Mouse (Mus musculus): Measurements from ENCODE around the gene Nuak2.

Gene Nuak2

GRCm38 (mm10) chr1:132308674-132309073 lies 7.3 kb upstream of the Nuak2 start:
- Histone ChIP-seq H3K36me3 (ENCODE audit: control insufficient read depth, insufficient read depth, low read length, poor library complexity, severe bottlenecking) (no peaks in the 10 kb centered on the region), H3K27me3 (ENCODE audit: control insufficient read depth, insufficient read depth, low read length, poor library complexity, severe bottlenecking) (no peaks in the 10 kb centered on the region)
- DNase-seq (ENCODE audit: low read depth, low spot score): no peak

DNA sequence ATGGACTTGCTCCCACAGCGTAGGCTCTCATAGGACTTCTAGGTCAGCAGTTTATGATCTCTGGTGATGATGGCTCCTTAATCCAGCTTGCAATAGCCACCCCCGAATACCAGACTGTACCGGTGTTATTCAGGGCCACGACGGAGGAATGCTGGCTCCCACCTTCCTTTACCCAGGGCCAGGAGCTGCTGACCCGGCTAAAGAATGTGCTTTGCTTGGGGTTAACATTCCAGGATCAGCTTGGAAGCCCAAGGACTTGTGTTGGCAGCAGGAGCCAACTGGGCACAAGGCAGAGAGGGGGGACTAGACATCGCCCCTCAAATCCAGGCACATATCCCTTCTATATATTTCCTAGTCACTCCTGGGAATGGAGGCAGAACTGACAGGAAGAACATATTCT lies 5.2 kb upstream of the Nuak2 start:
- Histone ChIP-seq H3K27me3 (ENCODE audit: control insufficient read depth, insufficient read depth, low read length, poor library complexity, severe bottlenecking) (no peaks in the 10 kb centered on the region), H3K36me3 (ENCODE audit: control insufficient read depth, insufficient read depth, low read length, poor library complexity, severe bottlenecking) (no peaks in the 10 kb centered on the region)
- DNase-seq (ENCODE audit: low read depth, low spot score): no peak

DNA sequence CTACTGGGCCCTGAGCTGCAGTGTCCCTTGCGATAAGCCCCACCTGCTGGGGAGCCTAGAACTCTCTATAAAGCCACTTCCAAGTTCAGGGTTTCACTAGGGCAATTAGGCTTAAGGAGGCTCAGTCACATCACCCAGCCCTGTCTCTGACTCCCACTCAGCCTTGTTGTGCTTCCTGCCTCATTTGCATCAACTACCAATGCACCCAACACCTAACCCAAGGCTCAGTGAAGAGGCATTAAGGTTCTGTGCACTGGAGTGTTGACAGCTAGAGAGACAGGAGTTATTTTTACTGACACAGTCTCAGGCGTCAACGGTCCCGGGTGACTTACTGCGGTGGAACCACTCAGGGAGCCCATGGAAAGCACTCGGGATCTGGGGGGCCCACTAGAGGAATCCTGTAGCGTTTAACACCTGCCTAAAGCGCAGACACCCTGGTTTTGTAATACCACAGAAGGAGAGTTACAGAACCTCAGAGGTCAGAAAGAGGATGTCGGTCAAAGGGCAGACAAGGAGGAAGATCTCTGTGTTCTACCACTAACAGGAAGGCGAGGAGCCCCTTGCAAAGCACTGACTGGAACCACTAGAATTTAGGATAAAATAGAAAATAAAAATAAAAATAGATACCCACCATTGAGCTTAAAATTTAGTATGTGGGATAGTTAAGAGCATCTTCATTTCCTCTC lies 4.6 kb upstream of the Nuak2 start:
- H3K36me3 ChIP-seq (ENCODE audit: control insufficient read depth, insufficient read depth, low read length, poor library complexity, severe bottlenecking): no peaks in the 10 kb centered on the region
- peak; percentile 84 for DNase-seq (ENCODE audit: low read depth, low spot score)
- no peaks in the 10 kb centered on the region for H3K27me3 ChIP-seq (ENCODE audit: control insufficient read depth, insufficient read depth, low read length, poor library complexity, severe bottlenecking)

- H3K27me3 ChIP-seq (ENCODE audit: control insufficient read depth, insufficient read depth, low read length, poor library complexity, severe bottlenecking): no peaks in the 10 kb centered on the region
- no peaks in the 10 kb centered on the region for H3K36me3 ChIP-seq (ENCODE audit: control insufficient read depth, insufficient read depth, low read length, poor library complexity, severe bottlenecking)
- DNase-seq (ENCODE audit: low read depth, low spot score): no peak
Observed at GRCm38 (mm10) chr1:132312043-132312442, 3.9 kb upstream of the Nuak2 start.

DNA sequence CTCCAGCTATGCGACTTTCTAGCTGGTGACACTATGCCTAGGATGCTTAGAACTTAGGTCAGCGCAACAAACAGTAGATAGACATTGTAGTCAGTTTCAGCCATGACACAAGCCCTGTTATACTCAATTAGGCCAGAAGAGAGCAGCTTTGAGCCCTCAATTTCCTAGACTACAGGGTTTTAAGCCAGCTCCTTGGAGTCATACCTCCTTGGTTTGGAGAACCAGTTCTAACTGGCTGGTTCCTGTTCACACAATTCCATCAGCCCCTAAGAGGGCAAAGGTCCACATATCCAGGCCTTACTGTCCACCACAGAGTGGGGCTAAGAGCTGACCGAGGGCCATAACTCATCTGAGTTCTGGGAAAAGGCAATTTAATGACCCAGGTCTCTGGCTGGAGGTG lies 3.2 kb upstream of the Nuak2 start:
- peak; percentile 77 for DNase-seq (ENCODE audit: low read depth, low spot score)
- Histone ChIP-seq H3K36me3 (ENCODE audit: control insufficient read depth, insufficient read depth, low read length, poor library complexity, severe bottlenecking) (peaks cover under 1% of the 10 kb centered on the region; the same call in 1 of the 2 replicates), H3K27me3 (ENCODE audit: control insufficient read depth, insufficient read depth, low read length, poor library complexity, severe bottlenecking) (no peaks in the 10 kb centered on the region)

DNA sequence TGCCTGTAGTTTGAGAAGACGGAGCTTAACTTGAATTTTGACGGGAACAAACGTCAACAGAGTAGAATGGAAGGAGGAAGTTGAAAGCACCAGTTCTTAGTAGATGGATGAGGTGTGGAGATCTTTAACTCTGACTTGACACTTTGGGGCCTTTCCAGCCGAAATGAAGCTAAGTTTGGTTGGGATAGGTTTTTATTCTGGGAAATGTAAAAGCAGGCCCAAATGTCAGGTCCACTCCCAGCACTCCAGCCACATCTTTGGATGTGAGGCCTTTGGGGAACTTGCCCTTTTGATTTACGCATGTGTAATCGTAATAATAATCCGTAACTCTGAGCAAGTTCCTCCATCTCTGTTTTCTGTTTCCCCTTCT lies 684 bp downstream of the Nuak2 start:
- peak; percentile 35 for DNase-seq (ENCODE audit: low read depth, low spot score)
- Histone ChIP-seq H3K27me3 (ENCODE audit: control insufficient read depth, insufficient read depth, low read length, poor library complexity, severe bottlenecking) (no peaks in the 10 kb centered on the region), H3K36me3 (ENCODE audit: control insufficient read depth, insufficient read depth, low read length, poor library complexity, severe bottlenecking) (peaks cover 17% of the 10 kb centered on the region)

GRCm38 (mm10) chr1:132317413-132317812 lies 1.5 kb downstream of the Nuak2 start:
- DNase-seq (ENCODE audit: low read depth, low spot score): no peak
- H3K27me3 ChIP-seq (ENCODE audit: control insufficient read depth, insufficient read depth, low read length, poor library complexity, severe bottlenecking): no peaks in the 10 kb centered on the region
- peaks cover 18% of the 10 kb centered on the region for H3K36me3 ChIP-seq (ENCODE audit: control insufficient read depth, insufficient read depth, low read length, poor library complexity, severe bottlenecking)

DNA sequence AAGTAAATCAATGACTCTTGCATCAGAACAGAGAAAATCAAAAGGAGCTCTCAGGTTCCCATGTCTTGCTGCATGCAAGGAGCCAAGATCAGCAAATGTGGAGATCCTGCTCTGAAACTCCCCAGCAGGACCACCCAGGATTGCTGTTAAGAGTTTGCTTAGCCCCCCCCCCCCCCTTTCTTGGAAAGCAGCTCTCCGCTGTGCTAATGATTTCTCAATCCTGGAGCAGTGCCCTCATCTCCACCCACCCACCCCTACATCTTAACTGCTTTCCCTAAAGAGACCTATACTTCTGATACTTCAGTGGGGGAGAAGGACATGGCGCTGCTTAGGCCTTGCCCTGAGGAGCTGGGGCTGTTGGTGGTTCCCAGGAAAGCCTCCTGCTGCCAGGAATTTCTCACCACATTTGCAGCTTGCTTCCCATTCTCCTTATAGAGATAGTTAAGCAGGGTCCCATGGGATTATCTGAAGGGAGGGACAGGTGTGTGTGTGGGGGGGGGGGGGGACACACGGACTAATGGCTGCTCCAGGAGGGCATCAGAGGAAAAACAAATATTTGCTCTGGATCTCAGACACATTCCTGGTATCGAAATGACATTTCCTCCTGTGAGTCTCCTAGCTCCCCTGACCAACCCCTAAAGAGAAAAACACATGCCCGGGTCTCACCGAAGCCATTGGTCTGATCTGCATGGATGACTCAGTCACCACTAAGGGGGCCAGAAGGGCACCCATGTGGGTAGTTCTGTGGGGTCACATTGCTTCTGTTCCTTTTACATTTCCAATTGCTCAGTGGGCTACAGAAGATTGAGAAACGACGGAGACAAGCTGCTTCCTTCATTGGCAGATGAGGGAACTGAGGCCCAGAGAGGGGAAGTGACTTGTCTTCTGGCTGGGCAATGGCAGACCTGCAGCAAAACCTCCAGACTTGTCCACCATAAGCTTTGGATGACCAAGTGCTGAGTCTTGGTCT lies 2.3 kb downstream of the Nuak2 start:
- H3K36me3 ChIP-seq (ENCODE audit: control insufficient read depth, insufficient read depth, low read length, poor library complexity, severe bottlenecking): peaks cover 22% of the 10 kb centered on the region
- DNase-seq (ENCODE audit: low read depth, low spot score): peak; percentile 31
- H3K27me3 ChIP-seq (ENCODE audit: control insufficient read depth, insufficient read depth, low read length, poor library complexity, severe bottlenecking): no peaks in the 10 kb centered on the region

DNA sequence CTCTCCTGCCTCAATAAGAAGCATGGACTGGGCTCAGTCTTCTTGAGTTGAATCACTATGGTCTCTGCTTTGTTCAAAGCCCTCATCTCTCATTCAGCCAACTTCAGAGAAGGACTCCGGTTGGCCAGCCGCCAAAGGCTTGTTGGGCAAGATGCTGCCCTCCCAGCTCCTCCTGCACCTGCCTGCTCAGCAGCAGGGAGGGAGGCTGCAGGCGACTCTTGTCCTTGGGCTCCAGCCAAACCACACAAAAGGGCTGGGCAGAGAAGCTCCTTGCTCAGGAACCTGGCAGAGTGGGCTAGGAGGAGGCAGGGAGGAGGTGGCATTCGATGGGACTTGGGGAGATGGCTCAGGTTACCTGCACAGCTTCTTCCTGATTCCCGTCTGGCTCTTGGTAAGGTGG lies 3.3 kb downstream of the Nuak2 start:
- H3K27me3 ChIP-seq (ENCODE audit: control insufficient read depth, insufficient read depth, low read length, poor library complexity, severe bottlenecking): no peaks in the 10 kb centered on the region
- no peak for DNase-seq (ENCODE audit: low read depth, low spot score)
- H3K36me3 ChIP-seq (ENCODE audit: control insufficient read depth, insufficient read depth, low read length, poor library complexity, severe bottlenecking): peaks cover 22% of the 10 kb centered on the region

DNA sequence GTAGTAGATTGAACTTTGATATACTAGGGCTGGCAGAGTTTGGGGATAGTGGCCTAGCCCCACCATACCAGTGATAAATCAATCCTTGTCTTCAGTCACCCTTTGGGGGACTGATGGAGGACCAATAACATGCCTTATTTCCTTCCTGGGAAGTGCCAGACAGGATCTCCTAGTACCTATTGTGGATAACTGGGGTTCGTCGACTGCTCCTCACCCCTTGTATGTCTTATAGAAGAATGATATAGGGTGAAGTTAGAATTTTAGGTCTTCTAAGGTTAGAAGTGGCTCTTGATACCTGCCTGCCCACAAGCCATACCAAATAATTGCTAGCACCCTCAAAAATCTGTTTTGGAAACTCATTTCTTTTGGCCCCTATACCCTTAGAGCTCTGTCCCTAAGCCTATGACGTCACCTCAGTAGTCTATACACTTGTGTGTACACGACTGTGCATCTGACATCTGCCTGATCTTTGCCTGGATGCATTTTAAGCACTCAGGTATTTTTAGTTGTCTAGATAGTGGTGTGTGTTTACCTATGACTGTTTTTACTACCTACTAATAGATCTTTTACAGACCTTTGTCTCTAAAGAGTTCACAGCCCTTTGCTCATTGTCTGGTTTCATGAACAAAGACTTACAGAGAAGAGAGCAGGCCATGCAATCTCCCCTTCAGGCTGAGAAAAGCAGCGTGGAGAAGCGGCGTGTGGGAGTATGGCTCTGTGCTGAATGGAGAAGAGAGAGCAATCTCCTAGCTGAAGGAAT lies 6.1 kb downstream of the Nuak2 start:
- no peak for DNase-seq (ENCODE audit: low read depth, low spot score)
- Histone ChIP-seq H3K27me3 (ENCODE audit: control insufficient read depth, insufficient read depth, low read length, poor library complexity, severe bottlenecking) (no peaks in the 10 kb centered on the region; the same call in 1 of the 2 replicates), H3K36me3 (ENCODE audit: control insufficient read depth, insufficient read depth, low read length, poor library complexity, severe bottlenecking) (peaks cover 39% of the 10 kb centered on the region)

- Histone ChIP-seq H3K27me3 (ENCODE audit: control insufficient read depth, insufficient read depth, low read length, poor library complexity, severe bottlenecking) (no peaks in the 10 kb centered on the region; the same call in 1 of the 2 replicates), H3K36me3 (ENCODE audit: control insufficient read depth, insufficient read depth, low read length, poor library complexity, severe bottlenecking) (peaks cover 40% of the 10 kb centered on the region)
- DNase-seq (ENCODE audit: low read depth, low spot score): no peak
Observed at GRCm38 (mm10) chr1:132322711-132323542, 7.0 kb downstream of the Nuak2 start.

DNA sequence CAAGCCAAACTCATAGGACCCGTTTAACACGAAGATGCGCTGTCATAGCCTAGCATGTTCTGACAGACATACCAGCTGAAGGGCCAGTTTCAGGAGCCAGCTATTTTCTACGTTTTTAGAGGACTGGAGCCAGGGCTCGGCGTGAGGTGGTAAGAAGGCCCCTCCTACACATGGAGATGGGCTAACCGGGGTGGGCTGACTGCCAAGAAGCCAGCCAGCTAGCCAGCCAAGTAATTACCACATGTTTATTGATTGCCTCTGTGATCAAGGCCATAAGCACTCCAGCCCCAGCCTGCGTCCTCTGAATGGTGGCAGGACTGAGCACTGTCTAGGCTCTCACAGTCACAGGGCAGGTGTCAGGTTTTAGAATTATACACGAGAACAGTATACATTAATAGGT lies 10.9 kb downstream of the Nuak2 start:
- DNase-seq (ENCODE audit: low read depth, low spot score): no peak
- no peaks in the 10 kb centered on the region; the same call in 1 of the 2 replicates for H3K27me3 ChIP-seq (ENCODE audit: control insufficient read depth, insufficient read depth, low read length, poor library complexity, severe bottlenecking)
- H3K36me3 ChIP-seq (ENCODE audit: control insufficient read depth, insufficient read depth, low read length, poor library complexity, severe bottlenecking): peaks cover 43% of the 10 kb centered on the region

DNA sequence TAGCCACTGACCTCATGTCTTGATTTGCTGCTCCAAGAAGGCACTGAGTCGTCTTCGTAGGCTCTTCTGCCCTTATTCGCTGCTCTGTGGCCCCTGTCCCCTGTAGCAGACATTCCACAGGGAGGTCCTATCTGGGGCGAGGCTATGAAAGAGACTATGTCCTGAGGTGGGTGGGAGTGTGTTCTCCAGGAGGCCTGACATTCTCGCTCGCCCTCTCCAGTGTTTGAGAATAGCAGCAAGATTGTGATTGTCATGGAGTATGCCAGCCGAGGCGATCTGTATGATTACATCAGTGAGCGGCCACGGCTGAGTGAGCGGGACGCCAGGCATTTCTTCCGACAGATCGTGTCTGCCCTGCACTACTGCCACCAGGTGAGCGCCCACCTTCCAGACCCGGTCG lies 11.6 kb downstream of the Nuak2 start:
- Histone ChIP-seq H3K27me3 (ENCODE audit: control insufficient read depth, insufficient read depth, low read length, poor library complexity, severe bottlenecking) (no peaks in the 10 kb centered on the region; the same call in 1 of the 2 replicates), H3K36me3 (ENCODE audit: control insufficient read depth, insufficient read depth, low read length, poor library complexity, severe bottlenecking) (peaks cover 43% of the 10 kb centered on the region)
- DNase-seq (ENCODE audit: low read depth, low spot score): no peak

- no peak for DNase-seq (ENCODE audit: low read depth, low spot score)
- Histone ChIP-seq H3K27me3 (ENCODE audit: control insufficient read depth, insufficient read depth, low read length, poor library complexity, severe bottlenecking) (no peaks in the 10 kb centered on the region; the same call in 1 of the 2 replicates), H3K36me3 (ENCODE audit: control insufficient read depth, insufficient read depth, low read length, poor library complexity, severe bottlenecking) (peaks cover 40% of the 10 kb centered on the region)
Observed at GRCm38 (mm10) chr1:132328565-132328964, 12.6 kb downstream of the Nuak2 start.
